Mouse (Mus musculus) intestine, postnatal 0 days (tissue): Measurements from ENCODE around the gene Shank2. TPM values are rescaled to one million over a fixed set of nuclear protein-coding genes. Genes with fewer than 3 reads are reported as not detected.

ENCODE experiments used
- ATAC-seq: fragments of 200-750 bp; cut with Nextera tagmentation; 2 replicates; pipeline ENCODE4 v1.8.0; 2017; ENCODE audit warnings: mild to moderate bottlenecking, moderate TSS enrichment, moderate library complexity
- H3K27ac ChIP-seq: fragments of 300-500 bp; sonication (generic); 2 replicates; pipeline ENCODE4 v1.5.1; 2014; ENCODE audit warnings: mild to moderate bottlenecking, low read depth, low read length, moderate library complexity
- H3K27me3 ChIP-seq: fragments of 300-500 bp; sonication (generic); replicated peaks from 2 replicates; pipeline ENCODE4 v1.6.1; 2014; ENCODE audit warnings: low read length, mixed read lengths; ENCODE audit not compliant: control insufficient read depth, insufficient read depth
- H3K36me3 ChIP-seq: fragments of 300-500 bp; sonication (generic); 2 replicates; pipeline ENCODE4 v1.6.1; 2014; ENCODE audit warnings: mild to moderate bottlenecking, moderate library complexity; ENCODE audit not compliant: control insufficient read depth, insufficient read depth
- H3K4me1 ChIP-seq: fragments of 300-500 bp; sonication (generic); replicated peaks from 2 replicates; pipeline ENCODE4 v1.6.1; 2014; ENCODE audit warnings: antibody characterized with exemption, low read length, mixed read lengths; ENCODE audit not compliant: control insufficient read depth, insufficient read depth
- H3K4me2 ChIP-seq: fragments of 300-500 bp; sonication (generic); replicated peaks from 2 replicates; pipeline ENCODE4 v1.6.1; 2014; ENCODE audit warnings: low read depth, mild to moderate bottlenecking, moderate library complexity
- H3K4me3 ChIP-seq: fragments of 300-500 bp; sonication (generic); 2 replicates; pipeline ENCODE4 v1.5.1; 2014; ENCODE audit warnings: low read depth, low read length
- H3K9ac ChIP-seq: fragments of 300-500 bp; sonication (generic); 2 replicates; pipeline ENCODE4 v1.6.1; 2014; ENCODE audit warnings: mild to moderate bottlenecking, low read depth, low read length
- H3K9me3 ChIP-seq: fragments of 300-500 bp; sonication (generic); 2 replicates; pipeline ENCODE4 v1.6.1; 2016; ENCODE audit warnings: mixed run types; ENCODE audit not compliant: control insufficient read depth
- CTCF ChIP-seq: sonication (generic); IDR thresholded peaks from 2 replicates; pipeline ENCODE4 v1.5.1; 2016; ENCODE audit warnings: low read depth, mild to moderate bottlenecking, control low read depth, antibody characterized with exemption, moderate library complexity
- WGBS: fragments of 180-500 bp; shearing (Covaris S2); extraction: QIAGEN DNeasy Blood & Tissue Kit; methylation state at CpG from one replicate; pipeline ENCODE4 v1.1.7; 2014; 5-methylcytosine and 5-hydroxymethylcytosine counted together
- polyA plus RNA-seq: library from polyadenylated mRNA; unstranded; fragments of >200 nt; fragmentation: Nextera tagmentation; extraction: Ambion mirVana; gene quantifications from 2 replicates; pipeline ENCODE4 v1.2.1, GENCODE M21; 2015

The Shank2 gene
- polyA plus RNA-seq, 1 experiment from 2014 or later = 0.74 TPM

- H3K4me2 ChIP-seq = peak overlapping the region; percentile 49
- peak overlapping the region; percentile 20 for H3K4me3 ChIP-seq
- H3K9ac ChIP-seq = no peak overlapping the region
- 0 out of 2 replicates have a peak, but pooled peaks cover 5% of the 10 kb centered on the region for H3K27me3 ChIP-seq
- ATAC-seq = no peak
- no peaks in the 10 kb centered on the region for H3K36me3 ChIP-seq
- WGBS = 14% methylated on average over 6 of the region's 6 CpGs
- no peak for TF ChIP-seq CTCF
- no peak overlapping the region for H3K27ac ChIP-seq
- H3K9me3 ChIP-seq = no peaks in the 10 kb centered on the region
- no peaks in the 10 kb centered on the region for H3K4me1 ChIP-seq
These were observed 282.0 kb downstream of the Shank2 start for GRCm38 (mm10) chr7:144283701-144284100.

GRCm38 (mm10) chr7:144284241-144285065 lies 282.7 kb downstream of the Shank2 start:
- Histone ChIP-seq H3K27ac (no peak overlapping the region), H3K4me1 (no peaks in the 10 kb centered on the region), H3K27me3 (0 out of 2 replicates have a peak, but pooled peaks cover 5% of the 10 kb centered on the region), H3K9ac (no peak overlapping the region), H3K36me3 (no peaks in the 10 kb centered on the region), H3K4me2 (peak overlapping the region; percentile 49), H3K4me3 (peak overlapping the region; percentile 20), H3K9me3 (no peaks in the 10 kb centered on the region)
- no peak for TF ChIP-seq CTCF
- 7% methylated on average over 45 of the region's 45 CpGs for WGBS
- no peak for ATAC-seq

- Histone ChIP-seq H3K27me3 (0 out of 2 replicates have a peak, but pooled peaks cover 5% of the 10 kb centered on the region), H3K27ac (no peak overlapping the region), H3K9me3 (no peaks in the 10 kb centered on the region), H3K4me1 (no peaks in the 10 kb centered on the region), H3K4me2 (no peak overlapping the region; the same call in 1 of the 2 replicates), H3K4me3 (no peak overlapping the region), H3K9ac (no peak overlapping the region), H3K36me3 (no peaks in the 10 kb centered on the region)
- no peak for TF ChIP-seq CTCF
- ATAC-seq = no peak
- 44% methylated on average over 5 of the region's 5 CpGs for WGBS
These were observed 283.4 kb downstream of the Shank2 start for GRCm38 (mm10) chr7:144285066-144285633.

GRCm38 (mm10) chr7:144285912-144286311 lies 284.2 kb downstream of the Shank2 start:
- no peak overlapping the region for H3K27ac ChIP-seq
- no peak overlapping the region for H3K4me2 ChIP-seq
- 89% methylated on average over 4 of the region's 4 CpGs for WGBS
- H3K4me3 ChIP-seq = no peak overlapping the region
- no peaks in the 10 kb centered on the region for H3K36me3 ChIP-seq
- TF ChIP-seq CTCF = no peak
- ATAC-seq = no peak
- H3K9me3 ChIP-seq = no peaks in the 10 kb centered on the region
- H3K27me3 ChIP-seq = 0 out of 2 replicates have a peak, but pooled peaks cover 5% of the 10 kb centered on the region
- H3K4me1 ChIP-seq = no peaks in the 10 kb centered on the region
- H3K9ac ChIP-seq = no peak overlapping the region

- Histone ChIP-seq H3K36me3 (no peaks in the 10 kb centered on the region), H3K4me1 (no peaks in the 10 kb centered on the region), H3K4me3 (no peak overlapping the region), H3K9me3 (no peaks in the 10 kb centered on the region), H3K27me3 (0 out of 2 replicates have a peak, but pooled peaks cover 5% of the 10 kb centered on the region), H3K9ac (no peak overlapping the region), H3K4me2 (no peak overlapping the region), H3K27ac (no peak overlapping the region)
- ATAC-seq = no peak
- 68% methylated on average over 6 of the region's 6 CpGs for WGBS
- no peak for TF ChIP-seq CTCF
These were observed 286.3 kb downstream of the Shank2 start for GRCm38 (mm10) chr7:144287991-144288390.

GRCm38 (mm10) chr7:144291478-144291877 lies 289.8 kb downstream of the Shank2 start:
- no peak overlapping the region for H3K4me3 ChIP-seq
- WGBS = 64% methylated on average over 7 of the region's 7 CpGs
- H3K9me3 ChIP-seq = no peaks in the 10 kb centered on the region
- H3K9ac ChIP-seq = no peak overlapping the region
- ATAC-seq = no peak
- no peak overlapping the region for H3K4me2 ChIP-seq
- TF ChIP-seq CTCF = no peak
- H3K27ac ChIP-seq = no peak overlapping the region
- no peaks in the 10 kb centered on the region for H3K4me1 ChIP-seq
- no peaks in the 10 kb centered on the region for H3K27me3 ChIP-seq
- no peaks in the 10 kb centered on the region for H3K36me3 ChIP-seq
